Mouse (Mus musculus) cerebellum, adult 9-10 months (tissue): ENCODE measurements around the gene Gm14692.
"Not testable (repeated sequence)": the region's sequence is repeated elsewhere in the genome, so short reads cannot be mapped to it uniquely, and the experiment has no call there.

Experiments used
- DNase-seq: peaks from one replicate; pipeline ENCODE4 v3.0.0; 2022

Gene Gm14692

GRCm38 (mm10) chrX:67695398-67695797, at the start of gene Gm14692:
Gm14692 (plus strand) TSS chrX:67695698.
- DNase-seq: not testable (repeated sequence)

DNA sequence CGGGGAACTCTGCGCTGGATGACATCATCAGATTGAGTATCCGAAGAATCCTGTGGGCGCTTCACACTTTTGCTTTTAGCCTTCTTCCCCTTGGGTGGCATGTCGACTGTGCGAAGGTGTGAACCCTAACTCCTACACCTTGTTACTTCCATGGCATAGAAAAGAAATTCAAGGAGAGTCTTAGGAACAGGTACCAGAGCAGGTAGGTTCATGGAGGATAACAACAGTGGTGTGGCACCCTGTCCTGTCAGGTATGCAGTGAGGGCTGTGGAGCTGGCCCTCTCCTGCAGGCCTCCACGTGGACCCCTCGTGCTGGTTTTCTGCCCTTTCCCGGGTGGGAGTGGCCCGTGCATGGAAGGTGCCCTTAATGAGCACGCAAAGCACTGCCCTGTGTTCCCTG, 2.0 kb upstream of the Gm14692 start, which contains the start of gene Gm1140:
Gm1140 (minus strand) TSS at position 101 of the 400 bp plus-strand sequence.
- not testable (repeated sequence) for DNase-seq
